Mouse (Mus musculus) small intestine, adult 2 months (tissue): ENCODE results near the gene Mob3c.

Source experiments
- CTCF ChIP-seq: fragments of 200-500 bp; IDR thresholded peaks from 2 replicates; pipeline ENCODE4 v1.5.1; 2012; ENCODE audit warnings: low read depth, mild to moderate bottlenecking, control low read depth, inconsistent platforms, low read length, moderate library complexity, mixed read lengths; ENCODE audit not compliant: insufficient replicate concordance, insufficient read length; ENCODE audit errors: extremely low read depth
- POLR2A ChIP-seq: fragments of 200-500 bp; IDR thresholded peaks from 2 replicates; pipeline ENCODE4 v1.6.1; 2012; ENCODE audit warnings: low read depth, mild to moderate bottlenecking, control low read depth, inconsistent platforms, low read length, moderate library complexity

DNA sequence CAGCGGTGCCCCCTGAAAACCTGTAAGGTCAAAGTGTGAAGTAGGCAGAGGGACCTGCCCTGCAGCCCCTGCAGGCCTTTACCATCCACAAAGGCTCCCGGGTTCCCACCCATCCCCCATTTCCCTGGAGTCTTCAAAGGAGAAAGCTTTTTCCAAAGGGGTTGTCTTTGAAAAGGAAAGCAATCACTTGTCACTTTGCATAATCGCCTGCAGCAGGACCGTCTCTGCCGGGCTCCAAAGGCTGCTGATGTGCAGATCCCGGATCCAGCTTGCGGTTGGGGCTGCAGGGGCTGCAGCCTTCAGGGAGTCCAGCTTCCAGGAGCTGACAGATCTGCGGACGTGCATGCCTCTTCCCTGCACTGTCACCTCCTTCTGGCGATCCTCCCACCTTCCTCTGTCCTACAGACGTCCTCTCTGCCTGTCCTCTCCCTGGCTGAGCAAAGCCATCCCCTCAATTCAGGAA is 50.4 kb downstream of the Mob3c start:
- no peak for TF ChIP-seq CTCF
- no peak for TF ChIP-seq POLR2A
